Mouse (Mus musculus) brain, embryonic 14.5 days (tissue): ENCODE results near the gene Elp4.

ENCODE experiments used
- CTCF ChIP-seq: fragments of 200-500 bp; IDR thresholded peaks from 2 replicates; pipeline ENCODE4 v1.5.1; 2012; ENCODE audit warnings: inconsistent platforms, mild to moderate bottlenecking, moderate library complexity, borderline replicate concordance; ENCODE audit not compliant: insufficient read depth, insufficient read length; ENCODE audit errors: extremely low read depth
- POLR2A ChIP-seq: fragments of 200-500 bp; IDR thresholded peaks from 2 replicates; pipeline ENCODE4 v1.6.1; 2012; ENCODE audit warnings: mild to moderate bottlenecking, inconsistent platforms, borderline replicate concordance; ENCODE audit not compliant: poor library complexity, insufficient read depth, insufficient read length, severe bottlenecking; ENCODE audit errors: extremely low read depth

- TF ChIP-seq POLR2A: no peak
- TF ChIP-seq CTCF: no peak
These were observed 241.8 kb downstream of the Elp4 start for GRCm38 (mm10) chr2:105662606-105663005.
